Mouse (Mus musculus) B cell, adult (primary cell): ENCODE data around the gene Naf1. TPM values are rescaled to one million over a fixed set of nuclear protein-coding genes. Genes with fewer than 3 reads are reported as not detected.

Source experiments
- total RNA-seq: library from RNA; stranded (reverse); gene quantifications from 4 replicates; pipeline ENCODE4 v1.2.4, GENCODE M21; 2023; ENCODE audit not compliant: inconsistent age

Naf1 gene
- 15.3 to 17.2 TPM (median 15.5 TPM) in 4 replicates for total RNA-seq

GRCm38 (mm10) chr8:66860023-66860422 lies at the start of gene Naf1:
TSS of gene Naf1 (plus strand) at chr8:66860217.

Other genes with a start within 250 kb of the Naf1 start
- not detected in 4 replicates for gene Npy5r, start 172.1 kb upstream of the Naf1 start, total RNA-seq
- gene Npy1r, start 163.0 kb upstream of the Naf1 start, total RNA-seq: 0.15 to 0.18 TPM in 2 of 4 replicates, not detected in the others